Mouse (Mus musculus): ENCODE data around the gene Foxn3.

Gene Foxn3

GRCm38 (mm10) chr12:99563219-99564059, at the start of gene Foxn3:
Gene Foxn3 (minus strand): TSS chr12:99563582.
- peak; percentile 66 to 72 for DNase-seq

DNA sequence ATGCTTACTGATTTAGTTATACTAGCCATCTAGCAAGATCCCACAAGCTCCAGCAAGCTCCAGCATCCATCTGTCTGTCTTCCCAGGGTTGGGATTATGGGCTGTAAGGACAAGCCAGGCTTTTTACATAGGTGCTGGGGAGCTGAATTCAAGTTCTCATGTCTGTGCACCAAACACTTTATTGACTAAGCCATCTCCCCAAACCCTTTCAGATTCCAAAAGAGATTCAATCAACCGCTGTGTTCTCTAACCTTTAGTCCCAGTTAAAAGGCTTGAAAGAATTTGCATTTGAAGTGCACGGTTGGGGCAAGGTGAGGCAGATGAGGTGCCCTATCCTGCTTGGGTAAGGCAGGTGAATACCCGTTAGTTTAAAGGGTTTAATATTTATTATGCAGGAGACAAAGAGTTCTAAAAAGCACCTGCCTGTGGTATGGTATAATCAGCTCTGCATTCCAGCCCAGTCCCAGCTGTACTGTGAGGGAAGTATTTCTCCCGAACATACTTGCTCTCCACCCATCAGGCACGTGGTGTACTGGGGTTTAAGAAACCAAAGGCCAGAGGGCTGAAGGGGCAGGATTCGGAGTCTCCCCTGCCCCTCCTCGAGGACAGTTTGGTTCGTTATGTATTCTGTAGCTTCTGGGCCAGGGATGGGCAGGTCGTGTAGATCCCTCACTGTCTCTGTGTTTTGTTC, 48.9 kb upstream of the Foxn3 start:
- no peak for DNase-seq

DNA sequence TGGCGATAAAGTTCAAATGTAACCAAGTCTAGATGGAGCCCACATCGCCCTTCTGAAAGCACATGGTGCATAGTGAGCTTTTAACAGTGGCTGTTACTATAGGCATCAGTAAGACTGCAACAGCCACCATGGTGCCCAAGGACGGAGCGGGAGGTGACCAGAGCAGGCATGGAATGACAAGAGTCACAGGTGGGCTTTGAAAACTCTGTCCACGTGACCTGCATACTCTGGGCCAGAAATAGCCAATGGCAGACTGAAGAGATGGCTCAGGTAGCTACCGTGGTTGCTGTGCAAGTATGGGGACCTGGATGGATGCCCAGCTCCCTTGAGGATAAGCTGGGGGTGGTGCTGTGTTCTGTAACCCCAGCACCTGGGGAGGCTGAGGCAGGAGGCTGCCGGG, 47.5 kb upstream of the Foxn3 start:
- no peak for DNase-seq

DNA sequence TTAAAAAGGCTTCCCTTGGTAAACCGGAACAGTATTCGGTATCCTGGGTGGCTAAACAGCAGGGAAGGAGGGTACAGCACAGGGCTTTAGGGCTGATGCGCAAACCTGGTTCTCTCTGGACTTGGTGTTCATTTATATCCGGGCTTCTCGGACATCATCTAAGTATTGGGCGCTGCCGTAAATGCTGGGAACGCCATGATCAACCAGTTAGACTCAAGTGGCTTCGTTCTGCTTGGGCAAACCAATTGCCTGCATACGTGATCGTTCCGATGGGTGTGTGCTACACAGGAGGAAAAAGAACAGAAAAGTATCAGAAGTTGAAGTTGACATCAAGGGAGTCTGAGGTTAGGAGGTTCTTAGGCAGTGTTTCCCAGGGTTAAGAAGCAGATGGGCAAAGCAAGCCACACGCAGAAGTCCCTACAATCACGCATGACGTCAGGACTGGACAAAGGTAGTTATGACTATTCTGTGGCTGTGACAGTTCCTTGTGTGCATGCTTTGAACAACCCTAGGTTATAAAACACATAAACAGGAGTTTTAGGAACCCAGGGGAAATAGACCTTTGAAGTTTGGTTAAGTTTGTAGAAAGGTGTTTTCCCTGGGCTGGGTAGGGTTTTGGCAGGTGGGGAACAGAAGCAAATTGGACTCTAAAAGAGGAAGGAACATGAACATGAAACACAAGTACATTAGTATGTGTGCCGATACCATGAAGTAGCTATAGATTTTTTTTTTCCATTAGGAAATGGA, 46.9 kb upstream of the Foxn3 start:
- DNase-seq: no peak

DNA sequence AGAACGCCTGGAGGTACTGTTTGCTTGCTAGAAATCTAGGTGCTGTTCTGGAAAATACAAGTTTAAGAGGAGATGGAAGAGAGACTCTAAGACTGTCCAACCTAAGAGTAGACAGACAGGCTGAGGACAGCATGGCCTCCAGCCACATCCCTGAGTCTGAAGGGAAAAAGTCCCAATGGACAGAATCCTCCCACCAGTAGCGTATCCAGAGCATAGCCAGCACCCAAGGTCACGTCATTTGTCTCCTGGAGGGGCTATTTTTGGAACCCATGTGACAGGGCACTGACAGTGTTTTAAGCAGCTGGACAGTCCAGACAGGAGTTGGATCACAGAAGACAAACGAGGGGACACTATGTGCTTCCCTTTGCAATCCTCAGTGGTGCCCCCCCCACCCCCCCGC, 46.3 kb upstream of the Foxn3 start:
- DNase-seq: no peak

DNA sequence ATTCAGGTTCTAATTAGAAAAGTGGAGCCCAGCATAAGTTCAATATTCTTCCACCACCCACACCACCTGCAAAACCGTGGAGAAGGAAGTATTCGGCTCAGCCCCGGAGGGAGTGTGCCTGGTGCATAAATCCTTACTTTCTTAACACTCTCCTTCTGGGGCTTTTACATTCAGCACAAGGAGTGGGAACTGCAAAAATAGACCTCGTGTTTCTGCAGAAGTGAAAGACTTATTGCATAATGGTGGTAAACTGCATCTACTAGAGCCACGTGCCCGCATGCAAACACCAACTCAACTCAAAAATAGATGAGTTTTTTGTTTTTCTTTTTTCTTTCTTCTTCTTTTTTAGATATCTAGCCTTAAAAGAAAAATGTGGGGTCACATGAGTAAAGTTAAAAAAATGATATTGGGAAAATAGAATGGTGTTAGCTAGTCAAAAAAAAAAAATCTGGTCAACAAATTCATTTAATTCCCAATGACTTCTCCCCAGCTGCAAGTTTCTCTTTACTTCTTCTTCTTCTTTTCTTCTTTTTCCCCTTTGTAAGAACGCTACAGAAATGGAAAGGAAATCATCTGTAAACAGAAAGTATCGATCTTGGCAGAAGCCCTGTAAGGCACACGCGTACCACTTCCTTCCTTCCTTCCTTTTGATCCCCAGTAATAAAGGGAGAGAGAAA, 45.0 kb upstream of the Foxn3 start:
- no peak for DNase-seq

DNA sequence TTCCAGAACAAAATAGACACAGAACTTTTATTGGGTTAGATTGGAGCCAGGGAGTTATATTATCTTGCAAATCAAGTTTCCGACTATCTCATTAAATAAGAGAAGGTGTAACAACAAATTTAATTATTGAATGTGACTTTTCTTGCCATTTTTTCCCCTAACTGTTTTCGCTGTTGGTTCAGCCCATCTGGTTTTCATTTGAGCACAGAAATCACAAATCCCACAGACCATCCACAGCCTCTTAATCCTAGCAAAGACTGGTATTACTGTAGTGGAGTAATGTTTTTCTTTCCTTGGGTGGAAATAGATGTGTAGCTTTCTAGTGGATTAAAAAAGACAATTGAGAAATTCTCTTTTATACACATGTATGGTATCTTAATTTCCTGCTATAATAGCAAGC, 40.0 kb upstream of the Foxn3 start:
- DNase-seq: no peak

DNA sequence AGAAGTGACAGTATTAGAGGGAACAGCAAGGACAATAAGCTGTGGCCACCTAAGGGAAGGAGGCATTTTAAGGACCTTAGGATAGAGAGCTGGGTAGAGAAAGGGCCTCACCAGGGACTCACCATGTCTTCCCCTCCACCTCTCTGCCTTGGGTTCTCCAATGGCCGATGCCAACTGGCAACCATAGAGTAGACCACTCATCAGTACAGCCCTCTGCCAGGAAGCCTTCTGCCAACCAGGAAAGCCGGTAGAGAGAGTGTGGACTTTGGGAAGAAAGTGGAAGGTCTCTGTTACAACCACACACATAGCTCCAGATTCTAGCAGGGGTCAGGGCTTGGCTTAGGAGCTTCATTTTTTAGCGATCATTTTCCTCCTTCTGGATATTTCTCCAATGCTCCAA, 38.5 kb upstream of the Foxn3 start:
- no peak for DNase-seq

- DNase-seq: no peak
These were observed 38.0 kb upstream of the Foxn3 start for GRCm38 (mm10) chr12:99601392-99601791.

DNA sequence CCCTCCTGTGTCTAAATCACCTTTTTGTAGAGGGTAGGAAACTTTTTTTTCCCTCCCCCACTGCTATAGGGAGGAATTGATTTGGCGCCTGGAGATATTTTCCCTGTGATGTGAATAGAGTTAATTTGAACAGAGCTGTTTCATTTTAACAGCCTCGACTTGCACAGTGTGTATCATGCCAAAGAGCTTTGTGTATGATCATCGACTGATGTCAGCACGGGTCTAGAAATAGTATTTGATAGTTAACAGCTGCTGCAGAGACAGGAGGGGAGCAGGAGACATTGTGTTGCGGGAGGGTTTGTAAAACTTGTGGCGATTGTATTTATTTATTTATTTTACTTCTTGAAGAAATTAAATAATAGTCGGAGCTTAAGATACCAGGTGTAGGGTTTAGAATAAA, 36.2 kb upstream of the Foxn3 start:
- no peak for DNase-seq

- no peak for DNase-seq
These were observed 33.0 kb upstream of the Foxn3 start for GRCm38 (mm10) chr12:99596397-99596796.

DNA sequence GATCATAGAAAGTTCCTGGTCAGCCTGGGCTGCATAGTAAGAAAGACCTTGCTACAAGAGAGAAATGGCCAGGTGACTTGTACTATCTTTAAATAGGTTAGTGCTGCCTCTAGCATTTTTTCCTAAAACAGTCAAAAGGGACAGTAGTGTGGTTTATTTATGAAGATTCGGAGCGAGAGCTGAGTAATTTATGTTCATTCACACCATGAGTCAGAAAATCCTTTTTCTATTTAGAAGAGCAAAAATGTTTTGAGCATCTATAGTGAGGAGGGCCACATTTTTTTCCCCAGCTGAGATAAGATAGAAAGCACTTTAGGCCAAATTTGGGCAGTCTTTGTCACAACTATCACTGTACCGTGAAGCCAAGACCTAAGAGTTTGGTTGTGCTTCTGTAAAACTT, 24.0 kb upstream of the Foxn3 start:
- DNase-seq: no peak

GRCm38 (mm10) chr12:99579989-99580388, 16.6 kb upstream of the Foxn3 start:
- DNase-seq: no peak

- DNase-seq: peak in 1 of 2 experiments; percentile 31
These were observed 13.3 kb upstream of the Foxn3 start for GRCm38 (mm10) chr12:99576682-99577081.

GRCm38 (mm10) chr12:99574299-99574698, 10.9 kb upstream of the Foxn3 start:
- no peak for DNase-seq

- DNase-seq: no peak
These were observed 9.7 kb upstream of the Foxn3 start for GRCm38 (mm10) chr12:99573036-99573435.

GRCm38 (mm10) chr12:99571999-99572398, 8.6 kb upstream of the Foxn3 start:
- DNase-seq: no peak

DNA sequence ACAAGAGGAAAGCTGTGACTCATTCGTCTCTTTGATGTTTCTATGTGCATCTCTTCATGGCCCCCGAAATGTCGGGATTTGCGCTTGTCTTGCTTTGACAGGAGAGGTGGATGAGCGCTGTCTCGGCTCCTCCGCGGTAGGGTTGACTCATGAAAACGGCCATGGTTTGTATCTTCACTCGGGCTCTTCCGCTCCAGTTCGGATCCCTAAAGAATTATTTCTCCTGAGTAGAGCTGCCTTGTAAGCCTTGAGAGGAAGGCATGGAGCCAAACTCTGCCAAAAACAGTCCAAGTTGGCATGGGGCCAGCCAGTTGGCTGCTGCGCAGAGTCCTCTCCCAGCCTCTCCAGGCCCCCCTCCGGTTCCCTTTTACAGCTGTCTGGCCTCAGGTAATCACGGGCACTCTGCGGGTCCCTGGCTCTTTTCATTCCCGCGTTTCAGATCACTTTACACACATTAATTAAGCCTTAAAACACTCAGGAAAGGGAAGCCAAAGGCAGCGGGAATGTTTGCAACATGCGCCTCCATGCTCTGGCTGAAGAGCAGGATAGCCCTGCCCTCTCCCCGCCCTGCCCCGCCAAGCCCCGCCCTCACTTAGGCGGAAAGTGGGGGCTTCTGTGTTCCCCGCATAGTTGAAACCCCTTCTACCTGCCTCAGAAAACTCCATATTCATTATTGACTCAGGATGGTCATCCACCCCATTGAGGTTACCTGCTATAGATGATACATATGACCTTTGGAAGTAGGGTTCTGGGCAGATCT, 7.0 kb upstream of the Foxn3 start:
- DNase-seq: no peak

GRCm38 (mm10) chr12:99565606-99566005, 2.2 kb upstream of the Foxn3 start:
- DNase-seq: no peak

GRCm38 (mm10) chr12:99564301-99564910, 1.0 kb upstream of the Foxn3 start:
- no peak for DNase-seq

GRCm38 (mm10) chr12:99562867-99563189, 554 bp downstream of the Foxn3 start:
- no peak for DNase-seq
